ENCODE assay signal across 10 mouse cellular contexts in the genomic region with DNA sequence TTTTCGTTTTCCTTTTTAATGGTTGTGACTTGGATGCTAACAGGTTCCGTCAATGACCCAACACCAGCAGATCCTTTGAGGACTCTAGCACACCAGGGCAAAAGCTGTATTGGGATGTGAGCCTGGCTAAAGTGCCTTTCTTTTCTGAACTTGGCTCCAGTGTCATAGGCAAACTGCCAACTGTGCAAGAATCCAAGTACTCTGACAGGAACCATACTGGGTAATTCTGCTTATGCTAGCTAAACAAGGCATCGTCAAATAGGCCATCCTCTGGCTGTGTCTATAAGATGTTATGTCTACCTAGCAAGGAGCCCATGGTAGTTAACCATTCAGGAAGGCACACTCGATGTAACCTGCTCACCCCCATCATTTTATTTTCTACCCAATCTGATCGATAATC. TPM values are rescaled to one million over a fixed set of nuclear protein-coding genes. Genes with fewer than 3 reads are reported as not detected.
DNase-seq lines count a peak whose midpoint lies in the region; ATAC-seq lines count a peak whose summit lies in the region.
"Had no signal": no experiment of that assay in that cellular context is flagged by ENCODE, and none has a peak within 500 bp of the region (broad histone marks: within the 10 kb centered on the region; RNA-seq: fewer than 3 reads in every experiment).

No protein-coding gene starts in this region.

- 92% methylated on average over 5 of the region's 5 CpGs for WGBS in forebrain, embryonic 10.5 days

- H3K27ac ChIP-seq in forebrain, embryonic 10.5 days = no peak overlapping the region
- H3K27ac ChIP-seq: limb, embryonic 12.5 days had no signal

- H3K9me3 ChIP-seq in forebrain, embryonic 10.5 days = peaks cover 14% of the 10 kb centered on the region; the same call in 1 of the 2 replicates

- no peaks in the 10 kb centered on the region for H3K4me1 ChIP-seq in forebrain, embryonic 10.5 days
- H3K4me1 ChIP-seq: limb, embryonic 12.5 days had no signal

- peak; percentile 45 for DNase-seq in adrenal gland, adult 2 months
- no peak for DNase-seq in adrenal gland, adult 8-10 months
- DNase-seq in urinary bladder, postnatal 25 days (ENCODE audit: low spot score) = peak; percentile 28
- DNase-seq in urinary bladder, postnatal 10 days (ENCODE audit: low spot score) = no peak
- DNase-seq in kidney, postnatal 25 days = peak; percentile 83 to 85
- DNase-seq in forebrain, embryonic 10.5 days (ENCODE audit: extremely low spot score, low spot score) = no peak
- DNase-seq in left cerebral cortex, adult 9 months (ENCODE audit: low spot score in 2 of 2) = no peak

- no peak for ATAC-seq in megakaryocyte progenitor cell, adult 5-6 weeks (replicated peaks; ENCODE audit: poor library complexity)

- H3K27me3 ChIP-seq in forebrain, embryonic 10.5 days (ENCODE audit: poor library complexity, severe bottlenecking) = peaks cover 13% of the 10 kb centered on the region
- H3K27me3 ChIP-seq: limb, embryonic 12.5 days had no signal

- no peak overlapping the region for H3K4me3 ChIP-seq in forebrain, embryonic 10.5 days
- H3K4me3 ChIP-seq: limb, embryonic 12.5 days had no signal

- peaks cover 40% of the 10 kb centered on the region for H3K36me3 ChIP-seq in forebrain, embryonic 10.5 days (replicated peaks)

RNA-seq across cellular contexts. Expression of gene Itgb6, which starts 51.1 kb away (rescaled TPM):
- total RNA-seq in adrenal gland, adult 2 months (2021) = not detected
- not detected in 2 replicates for polyA plus RNA-seq in adrenal gland, adult 2 months (2012; rRNA removed)
- total RNA-seq in adrenal gland, adult 8-10 months (2022) = not detected
- polyA plus RNA-seq in forebrain, embryonic 10.5 days (2016; fragmentation: Nextera tagmentation; extraction: Ambion mirVana) = 0.33 and 1.3 TPM in 2 replicates
- 0.12 and 0.17 TPM in 2 replicates for total RNA-seq in megakaryocyte progenitor cell, adult 5-6 weeks (2015)
- not detected in 2 replicates for total RNA-seq in megakaryocyte progenitor cell, adult 5-6 weeks (2017)
- polyA plus RNA-seq: testis, adult 2 months had no signal

Comparison
In these comparisons a context has a peak if more than half of its experiments do, and no peak if none do; other contexts are left out.
1. DNase-seq: peak in adrenal gland, adult 2 months (single experiment), urinary bladder, postnatal 25 days (single experiment) and kidney, postnatal 25 days (2 of 2); none in adrenal gland, adult 8-10 months (single experiment), urinary bladder, postnatal 10 days (single experiment), forebrain, embryonic 10.5 days (single experiment) and left cerebral cortex, adult 9 months (0 of 2).